Mouse (Mus musculus): Measurements from ENCODE around the gene Ccnd3. TPM values are rescaled to one million over a fixed set of nuclear protein-coding genes. Genes with fewer than 3 reads are reported as not detected.
"Not testable (repeated sequence)": the region's sequence is repeated elsewhere in the genome, so short reads cannot be mapped to it uniquely, and the experiment has no call there.

The Ccnd3 gene
- polyA plus RNA-seq, 1 experiment from 2014 or later: 214 TPM

- Histone ChIP-seq H3K4me3 (ENCODE audit: low read depth, low read length) (no peak overlapping the region), H3K9me3 (ENCODE audit: low read length) (no peaks in the 10 kb centered on the region), H3K4me2 (replicated peaks; ENCODE audit: low read depth, low read length) (no peak overlapping the region), H3K9ac (replicated peaks; ENCODE audit: low read depth) (no peak overlapping the region), H3K27me3 (replicated peaks; ENCODE audit: insufficient read depth, low read length) (no peaks in the 10 kb centered on the region), H3K27ac (ENCODE audit: low read length) (no peak overlapping the region), H3K4me1 (ENCODE audit: insufficient read depth, low read depth, low read length) (no peaks in the 10 kb centered on the region; the same call in 1 of the 2 replicates), H3K36me3 (ENCODE audit: insufficient read depth, low read length) (peaks cover 16% of the 10 kb centered on the region)
- DNase-seq (ENCODE audit: low spot score): no peak
- TF ChIP-seq EP300 (IDR thresholded peaks at IDR 0.05) (no peak), CTCF (IDR thresholded peaks at IDR 0.05) (no peak)
- no peak for ATAC-seq
- 95% methylated on average over 14 of the region's 14 CpGs for WGBS
Observed at GRCm38 (mm10) chr17:47622912-47623554, 118.2 kb downstream of the Ccnd3 start.

GRCm38 (mm10) chr17:47624572-47624971, 119.7 kb downstream of the Ccnd3 start:
- H3K27ac ChIP-seq (ENCODE audit: low read length); DNase-seq (ENCODE audit: low spot score); H3K9me3 ChIP-seq (ENCODE audit: low read length); H3K9ac ChIP-seq (replicated peaks; ENCODE audit: low read depth); H3K4me2 ChIP-seq (replicated peaks; ENCODE audit: low read depth, low read length); H3K27me3 ChIP-seq (replicated peaks; ENCODE audit: insufficient read depth, low read length); ATAC-seq; H3K4me1 ChIP-seq (ENCODE audit: insufficient read depth, low read depth, low read length); H3K4me3 ChIP-seq (ENCODE audit: low read depth, low read length): not testable (repeated sequence)
- peaks cover 13% of the 10 kb centered on the region for H3K36me3 ChIP-seq (ENCODE audit: insufficient read depth, low read length)
- TF ChIP-seq CTCF (IDR thresholded peaks at IDR 0.05): peak; percentile 5; the same call in 1 of the 2 replicates
- 96% methylated on average over 4 of the region's 5 CpGs for WGBS

- Histone ChIP-seq H3K36me3 (ENCODE audit: insufficient read depth, low read length) (peaks cover 13% of the 10 kb centered on the region), H3K4me1 (ENCODE audit: insufficient read depth, low read depth, low read length) (no peaks in the 10 kb centered on the region; the same call in 1 of the 2 replicates), H3K9ac (replicated peaks; ENCODE audit: low read depth) (no peak overlapping the region), H3K4me2 (replicated peaks; ENCODE audit: low read depth, low read length) (no peak overlapping the region), H3K27me3 (replicated peaks; ENCODE audit: insufficient read depth, low read length) (no peaks in the 10 kb centered on the region), H3K27ac (ENCODE audit: low read length) (no peak overlapping the region), H3K9me3 (ENCODE audit: low read length) (no peaks in the 10 kb centered on the region), H3K4me3 (ENCODE audit: low read depth, low read length) (no peak overlapping the region)
- DNase-seq (ENCODE audit: low spot score): no peak
- no peak for ATAC-seq
- 91% methylated on average over 2 of the region's 2 CpGs for WGBS
- TF ChIP-seq CTCF (IDR thresholded peaks at IDR 0.05): no peak
Observed at GRCm38 (mm10) chr17:47625088-47625487, 120.2 kb downstream of the Ccnd3 start.

GRCm38 (mm10) chr17:47626031-47626430, 121.2 kb downstream of the Ccnd3 start:
- H3K9ac ChIP-seq (replicated peaks; ENCODE audit: low read depth): no peak overlapping the region
- ATAC-seq: no peak
- TF ChIP-seq EP300 (IDR thresholded peaks at IDR 0.05) (no peak), CTCF (IDR thresholded peaks at IDR 0.05) (no peak)
- no peak overlapping the region for H3K4me3 ChIP-seq (ENCODE audit: low read depth, low read length)
- H3K4me2 ChIP-seq (replicated peaks; ENCODE audit: low read depth, low read length): no peak overlapping the region
- no peak overlapping the region for H3K27ac ChIP-seq (ENCODE audit: low read length)
- 74% methylated on average over 5 of the region's 5 CpGs for WGBS
- H3K4me1 ChIP-seq (ENCODE audit: insufficient read depth, low read depth, low read length): peaks cover 6% of the 10 kb centered on the region
- H3K36me3 ChIP-seq (ENCODE audit: insufficient read depth, low read length): peaks cover 13% of the 10 kb centered on the region
- no peaks in the 10 kb centered on the region for H3K27me3 ChIP-seq (replicated peaks; ENCODE audit: insufficient read depth, low read length)
- H3K9me3 ChIP-seq (ENCODE audit: low read length): no peaks in the 10 kb centered on the region
- DNase-seq (ENCODE audit: low spot score): no peak

GRCm38 (mm10) chr17:47627791-47628190, 122.9 kb downstream of the Ccnd3 start:
- TF ChIP-seq EP300 (IDR thresholded peaks at IDR 0.05) (no peak), CTCF (IDR thresholded peaks at IDR 0.05) (peak; percentile 37)
- no peak overlapping the region for H3K27ac ChIP-seq (ENCODE audit: low read length)
- no peaks in the 10 kb centered on the region for H3K27me3 ChIP-seq (replicated peaks; ENCODE audit: insufficient read depth, low read length)
- peaks cover 10% of the 10 kb centered on the region for H3K36me3 ChIP-seq (ENCODE audit: insufficient read depth, low read length)
- peaks cover 6% of the 10 kb centered on the region for H3K4me1 ChIP-seq (ENCODE audit: insufficient read depth, low read depth, low read length)
- H3K4me3 ChIP-seq (ENCODE audit: low read depth, low read length): no peak overlapping the region
- no peak overlapping the region for H3K9ac ChIP-seq (replicated peaks; ENCODE audit: low read depth)
- peak overlapping the region; percentile 98; the same call in 1 of the 2 replicates for H3K4me2 ChIP-seq (replicated peaks; ENCODE audit: low read depth, low read length)
- DNase-seq (ENCODE audit: low spot score) (no peak), ATAC-seq (no peak)
- WGBS: 83% methylated on average over 2 of the region's 2 CpGs
- H3K9me3 ChIP-seq (ENCODE audit: low read length): no peaks in the 10 kb centered on the region

GRCm38 (mm10) chr17:47628851-47629676, 124.2 kb downstream of the Ccnd3 start:
- Histone ChIP-seq H3K4me3 (ENCODE audit: low read depth, low read length) (peak overlapping the region; percentile 87), H3K4me2 (replicated peaks; ENCODE audit: low read depth, low read length) (peak overlapping the region; percentile 98), H3K36me3 (ENCODE audit: insufficient read depth, low read length) (no peaks in the 10 kb centered on the region; the same call in 1 of the 2 replicates), H3K4me1 (ENCODE audit: insufficient read depth, low read depth, low read length) (peaks cover 6% of the 10 kb centered on the region), H3K9ac (replicated peaks; ENCODE audit: low read depth) (peak overlapping the region; percentile 54), H3K9me3 (ENCODE audit: low read length) (no peaks in the 10 kb centered on the region), H3K27me3 (replicated peaks; ENCODE audit: insufficient read depth, low read length) (no peaks in the 10 kb centered on the region), H3K27ac (ENCODE audit: low read length) (peak overlapping the region; percentile 90)
- WGBS: under 1% methylated on average over 55 of the region's 63 CpGs
- peak; percentile 96 for ATAC-seq
- DNase-seq (ENCODE audit: low spot score): peak; percentile 98
- TF ChIP-seq EP300 (IDR thresholded peaks at IDR 0.05) (no peak), CTCF (IDR thresholded peaks at IDR 0.05) (no peak)
